26 mouse cellular contexts compared by ENCODE assay signal in the genomic region with DNA sequence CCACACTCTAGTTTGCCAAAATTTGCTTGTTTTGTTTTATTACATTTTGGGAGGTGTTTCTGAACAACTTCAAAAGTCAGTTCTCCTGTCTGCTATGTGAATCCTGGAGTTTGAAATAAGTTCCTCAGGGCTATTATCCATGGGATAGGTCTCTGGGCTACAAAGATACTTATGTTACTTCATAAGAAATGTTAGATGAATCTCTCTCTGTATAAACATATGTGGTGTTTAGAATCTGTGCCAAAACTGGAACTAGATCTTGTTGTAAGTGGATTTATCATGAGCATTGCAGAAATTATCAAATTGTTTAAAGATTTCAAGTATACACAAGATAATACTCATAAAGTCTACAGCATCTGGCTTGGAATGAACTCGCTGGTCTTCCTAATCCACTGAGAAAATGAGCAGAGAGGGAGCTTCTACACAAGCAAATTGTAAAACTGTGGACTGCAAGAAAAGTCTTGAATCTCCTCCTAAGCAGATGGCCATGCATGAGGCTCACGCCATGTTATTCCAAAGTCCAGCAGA.
"Had no signal": no experiment of that assay in that cellular context is flagged by ENCODE, and none has a peak within 500 bp of the region (broad histone marks: within the 10 kb centered on the region; RNA-seq: fewer than 3 reads in every experiment).

No protein-coding gene starts in this region.

- H3K9ac ChIP-seq: forebrain, postnatal 0 days; heart, embryonic 13.5 days; heart, embryonic 15.5 days; hindbrain, embryonic 13.5 days; hindbrain, embryonic 15.5 days; kidney, embryonic 15.5 days; limb, embryonic 12.5 days; limb, embryonic 15.5 days had no signal

- H3K9me3 ChIP-seq: heart, embryonic 15.5 days; hindbrain, embryonic 13.5 days; hindbrain, embryonic 15.5 days; kidney, embryonic 15.5 days; limb, embryonic 12.5 days; limb, embryonic 15.5 days had no signal

- H3K4me3 ChIP-seq: heart, adult 2 months; heart, embryonic 13.5 days; heart, embryonic 15.5 days; hindbrain, embryonic 13.5 days; hindbrain, embryonic 15.5 days; kidney, embryonic 15.5 days; limb, embryonic 12.5 days; limb, embryonic 15.5 days had no signal

- H3K36me3 ChIP-seq: heart, embryonic 13.5 days; heart, embryonic 15.5 days; hindbrain, embryonic 13.5 days; hindbrain, embryonic 15.5 days; kidney, embryonic 15.5 days; limb, embryonic 12.5 days; limb, embryonic 15.5 days had no signal

- ATAC-seq: forebrain, postnatal 0 days; hindbrain, postnatal 0 days; intestine, embryonic 16.5 days had no signal

- DNase-seq: forebrain, postnatal 0 days; gastrocnemius, postnatal 14 days; gastrocnemius, postnatal 36 days; heart, adult 11 months; heart, adult 2 months; heart, postnatal 14 days; heart, postnatal 36 days; kidney, adult 11 months; kidney, adult 2 months; kidney, adult 9 months; kidney, postnatal 14 days; kidney, postnatal 36 days; layer of hippocampus, adult 9-11 months; layer of hippocampus, postnatal 36 days; left cerebral cortex, postnatal 4 days had no signal

- H3K4me2 ChIP-seq: heart, embryonic 11.5 days; heart, embryonic 13.5 days; heart, embryonic 15.5 days; hindbrain, embryonic 13.5 days; hindbrain, embryonic 15.5 days; kidney, embryonic 15.5 days; limb, embryonic 12.5 days; limb, embryonic 15.5 days had no signal

- H3K27ac ChIP-seq: heart, adult 2 months; heart, embryonic 13.5 days; heart, embryonic 15.5 days; hindbrain, embryonic 13.5 days; hindbrain, embryonic 15.5 days; hindbrain, postnatal 0 days; kidney, embryonic 15.5 days; kidney, postnatal 0 days; limb, embryonic 12.5 days; limb, embryonic 15.5 days had no signal

- H3K27me3 ChIP-seq: heart, embryonic 13.5 days; heart, embryonic 15.5 days; hindbrain, embryonic 13.5 days; hindbrain, embryonic 15.5 days; kidney, embryonic 15.5 days; limb, embryonic 12.5 days; limb, embryonic 15.5 days had no signal

- H3K4me1 ChIP-seq: heart, embryonic 13.5 days; heart, embryonic 15.5 days; hindbrain, embryonic 13.5 days; hindbrain, embryonic 15.5 days; kidney, embryonic 15.5 days; limb, embryonic 12.5 days; limb, embryonic 15.5 days had no signal
